Mouse (Mus musculus) embryonic facial prominence, embryonic 11.5 days (tissue): ENCODE measurements around the gene Ddx25. TPM values are rescaled to one million over a fixed set of nuclear protein-coding genes. Genes with fewer than 3 reads are reported as not detected.

Source experiments
- ATAC-seq: fragments of 200-750 bp; cut with Nextera tagmentation; replicated peaks from 2 replicates; pipeline ENCODE4 v1.8.0; 2017; ENCODE audit warnings: low read depth; ENCODE audit not compliant: insufficient number of reproducible peaks, low FRiP score, low TSS enrichment
- DNase-seq: peaks from one replicate; pipeline ENCODE4 v3.0.0-alpha.2; 2015; ENCODE audit warnings: low spot score
- H3K27ac ChIP-seq: fragments of 300-500 bp; sonication (generic); replicated peaks from 2 replicates; pipeline ENCODE4 v1.5.1; 2014; ENCODE audit warnings: mild to moderate bottlenecking, low read depth, low read length, control low read depth
- H3K27me3 ChIP-seq: fragments of 300-500 bp; sonication (generic); 2 replicates; pipeline ENCODE4 v1.6.1; 2014; ENCODE audit warnings: mild to moderate bottlenecking, low read length, moderate library complexity, mixed read lengths; ENCODE audit not compliant: control insufficient read depth, insufficient read depth
- H3K36me3 ChIP-seq: fragments of 300-500 bp; sonication (generic); replicated peaks from 2 replicates; pipeline ENCODE4 v1.6.1; 2014; ENCODE audit warnings: low read depth, mild to moderate bottlenecking, low read length, moderate library complexity, mixed read lengths; ENCODE audit not compliant: control insufficient read depth, insufficient read depth
- H3K4me1 ChIP-seq: fragments of 300-500 bp; sonication (generic); 2 replicates; pipeline ENCODE4 v1.6.1; 2014; ENCODE audit warnings: low read length, mixed read lengths; ENCODE audit not compliant: control insufficient read depth, insufficient read depth
- H3K4me2 ChIP-seq: fragments of 300-500 bp; sonication (generic); 2 replicates; pipeline ENCODE4 v1.6.1; 2014; ENCODE audit warnings: low read depth, mild to moderate bottlenecking, control low read depth, low read length, moderate library complexity
- H3K4me3 ChIP-seq: fragments of 300-500 bp; sonication (generic); 2 replicates; pipeline ENCODE4 v1.5.1; 2014; ENCODE audit warnings: low read depth, low read length, control low read depth
- H3K9ac ChIP-seq: fragments of 300-500 bp; sonication (generic); replicated peaks from 2 replicates; pipeline ENCODE4 v1.6.1; 2014; ENCODE audit warnings: mild to moderate bottlenecking, control low read depth, low read length
- H3K9me3 ChIP-seq: fragments of 300-500 bp; sonication (generic); replicated peaks from 2 replicates; pipeline ENCODE4 v1.6.1; 2016; ENCODE audit warnings: mild to moderate bottlenecking, low read length, inconsistent platforms, mixed read lengths; ENCODE audit not compliant: control insufficient read depth
- WGBS: fragments of 180-500 bp; shearing (Covaris S2); extraction: QIAGEN DNeasy Blood & Tissue Kit; methylation state at CpG from one replicate; pipeline ENCODE4 v1.1.7; 2014; 5-methylcytosine and 5-hydroxymethylcytosine counted together
- polyA plus RNA-seq: library from polyadenylated mRNA; unstranded; fragments of >200 nt; fragmentation: Nextera tagmentation; extraction: Ambion mirVana; gene quantifications from 2 replicates; pipeline ENCODE4 v1.2.1, GENCODE M21; 2014

The Ddx25 gene
- polyA plus RNA-seq, 1 experiment from 2014 or later: 6.7 TPM

GRCm38 (mm10) chr9:35567995-35568394, 9.7 kb upstream of the Ddx25 start:
- no peaks in the 10 kb centered on the region for H3K9me3 ChIP-seq
- peaks cover 3% of the 10 kb centered on the region for H3K36me3 ChIP-seq

GRCm38 (mm10) chr9:35564536-35565240, 6.4 kb upstream of the Ddx25 start:
- Histone ChIP-seq H3K36me3 (peaks cover 3% of the 10 kb centered on the region), H3K4me2 (no peak overlapping the region), H3K27ac (no peak overlapping the region), H3K27me3 (no peaks in the 10 kb centered on the region), H3K9me3 (no peaks in the 10 kb centered on the region), H3K9ac (no peak overlapping the region), H3K4me3 (no peak overlapping the region), H3K4me1 (no peaks in the 10 kb centered on the region)
- DNase-seq (no peak), ATAC-seq (no peak)
- WGBS: 91% methylated on average over 5 of the region's 5 CpGs

More at GRCm38 (mm10) chr9:35567995-35568394, 9.7 kb upstream of the Ddx25 start:
- Histone ChIP-seq H3K9ac (no peak overlapping the region), H3K4me2 (no peak overlapping the region), H3K4me1 (no peaks in the 10 kb centered on the region), H3K4me3 (no peak overlapping the region), H3K27ac (no peak overlapping the region), H3K27me3 (no peaks in the 10 kb centered on the region)
- ATAC-seq: no peak
- DNase-seq: no peak
- WGBS: 87% methylated on average over 3 of the region's 3 CpGs

GRCm38 (mm10) chr9:35561583-35561982, 3.3 kb upstream of the Ddx25 start:
- Histone ChIP-seq H3K4me1 (no peaks in the 10 kb centered on the region; the same call in 1 of the 2 replicates), H3K36me3 (peaks cover 3% of the 10 kb centered on the region; the same call in 1 of the 2 replicates), H3K4me2 (no peak overlapping the region), H3K9ac (no peak overlapping the region), H3K27ac (no peak overlapping the region), H3K9me3 (no peaks in the 10 kb centered on the region), H3K27me3 (no peaks in the 10 kb centered on the region), H3K4me3 (no peak overlapping the region)
- ATAC-seq (no peak), DNase-seq (no peak)
- 88% methylated on average over 6 of the region's 6 CpGs for WGBS

- DNase-seq (no peak), ATAC-seq (no peak)
- Histone ChIP-seq H3K9ac (no peak overlapping the region), H3K9me3 (no peaks in the 10 kb centered on the region), H3K27ac (no peak overlapping the region), H3K4me2 (no peak overlapping the region), H3K36me3 (peaks cover 3% of the 10 kb centered on the region; the same call in 1 of the 2 replicates), H3K4me3 (no peak overlapping the region), H3K4me1 (no peaks in the 10 kb centered on the region; the same call in 1 of the 2 replicates), H3K27me3 (no peaks in the 10 kb centered on the region)
- 95% methylated on average over 11 of the region's 11 CpGs for WGBS
Observed at GRCm38 (mm10) chr9:35561076-35561475, 2.7 kb upstream of the Ddx25 start.

- DNase-seq: peak; percentile 98
- Histone ChIP-seq H3K4me1 (no peaks in the 10 kb centered on the region; the same call in 1 of the 2 replicates), H3K4me3 (peak overlapping the region; percentile 68), H3K36me3 (no peaks in the 10 kb centered on the region), H3K9me3 (no peaks in the 10 kb centered on the region), H3K27ac (no peak overlapping the region; the same call in 1 of the 2 replicates), H3K27me3 (no peaks in the 10 kb centered on the region), H3K4me2 (peak overlapping the region; percentile 96), H3K9ac (peak overlapping the region; percentile 82)
- WGBS: 2% methylated on average over 31 of the region's 31 CpGs
- peak; percentile 90 for ATAC-seq
Observed at GRCm38 (mm10) chr9:35559009-35559890, 922 bp upstream of the Ddx25 start.

GRCm38 (mm10) chr9:35556494-35557102, 1.7 kb downstream of the Ddx25 start:
- Histone ChIP-seq H3K4me3 (no peak overlapping the region), H3K4me2 (no peak overlapping the region), H3K27me3 (no peaks in the 10 kb centered on the region), H3K9me3 (no peaks in the 10 kb centered on the region), H3K27ac (no peak overlapping the region), H3K36me3 (no peaks in the 10 kb centered on the region), H3K9ac (no peak overlapping the region), H3K4me1 (no peaks in the 10 kb centered on the region; the same call in 1 of the 2 replicates)
- ATAC-seq: no peak
- DNase-seq: no peak
- WGBS: 81% methylated on average over 12 of the region's 12 CpGs

- H3K36me3 ChIP-seq: no peaks in the 10 kb centered on the region
- H3K4me1 ChIP-seq: no peaks in the 10 kb centered on the region
- H3K27ac ChIP-seq: no peak overlapping the region
- no peaks in the 10 kb centered on the region for H3K27me3 ChIP-seq
- ATAC-seq (no peak), DNase-seq (no peak)
- H3K9ac ChIP-seq: no peak overlapping the region
- H3K4me3 ChIP-seq: no peak overlapping the region
- no peaks in the 10 kb centered on the region for H3K9me3 ChIP-seq
- 83% methylated on average over 9 of the region's 9 CpGs for WGBS
- no peak overlapping the region for H3K4me2 ChIP-seq
Observed at GRCm38 (mm10) chr9:35548455-35548854, 9.9 kb downstream of the Ddx25 start.
